Mouse (Mus musculus): ENCODE data around the gene Vwa8.

Vwa8 gene

GRCm38 (mm10) chr14:79235157-79235556, 386.3 kb downstream of the Vwa8 start:
- DNase-seq, result no peak

GRCm38 (mm10) chr14:79236261-79236660, 387.4 kb downstream of the Vwa8 start:
- no peak for DNase-seq

GRCm38 (mm10) chr14:79239402-79239801, 390.6 kb downstream of the Vwa8 start:
- DNase-seq, result no peak

- no peak for DNase-seq
Measured at GRCm38 (mm10) chr14:79241057-79241570, 392.3 kb downstream of the Vwa8 start.

- no peak for DNase-seq
Measured at GRCm38 (mm10) chr14:79241656-79242385, 393.0 kb downstream of the Vwa8 start.

GRCm38 (mm10) chr14:79242386-79242720, 393.5 kb downstream of the Vwa8 start:
- no peak for DNase-seq

GRCm38 (mm10) chr14:79243038-79243883, 394.4 kb downstream of the Vwa8 start:
- DNase-seq, result peak; percentile 24 to 41

GRCm38 (mm10) chr14:79244571-79244970, 395.7 kb downstream of the Vwa8 start:
- DNase-seq, result no peak

GRCm38 (mm10) chr14:79251727-79252285, 403.0 kb downstream of the Vwa8 start:
- no peak for DNase-seq
